Mouse (Mus musculus): ENCODE results near the gene Cep55. TPM values are rescaled to one million over a fixed set of nuclear protein-coding genes. Genes with fewer than 3 reads are reported as not detected.
A peak's percentile ranks its signal among the peaks of the same experiment; 100 is the strongest.

The Cep55 gene
- polyA plus RNA-seq, 1 experiment from 2014 or later, result 1.9 TPM

DNA sequence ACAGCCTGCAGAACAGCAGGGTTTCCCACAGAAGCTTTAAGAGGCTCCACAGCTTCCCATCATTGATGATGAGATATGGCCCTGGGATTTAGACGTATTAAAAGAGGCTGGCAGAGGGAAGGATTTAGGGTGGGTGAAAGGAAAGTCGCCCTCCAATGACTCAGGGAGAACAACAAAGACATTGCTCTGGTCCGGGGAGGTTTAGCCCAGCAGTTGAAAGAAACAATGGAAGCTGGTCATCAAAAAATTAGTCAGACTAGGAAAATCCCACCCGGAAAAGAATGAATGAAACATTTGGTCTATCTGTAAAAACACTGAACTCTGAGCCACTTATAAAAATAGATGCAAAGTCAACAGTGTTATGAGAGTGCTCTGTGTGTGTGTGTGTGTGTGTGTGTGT is 31.2 kb upstream of the Cep55 start:
- H3K27me3 ChIP-seq (replicated peaks; ENCODE audit: insufficient read depth, low read length), result no peaks in the 10 kb centered on the region
- no peaks in the 10 kb centered on the region for H3K9me3 ChIP-seq (ENCODE audit: low read length)
- H3K4me2 ChIP-seq (replicated peaks; ENCODE audit: low read depth, low read length), result no peak overlapping the region
- no peak overlapping the region for H3K27ac ChIP-seq (ENCODE audit: low read length)
- DNase-seq (ENCODE audit: low spot score), result no peak
- 71% methylated on average over 4 of the region's 4 CpGs for WGBS
- TF ChIP-seq EP300 (IDR thresholded peaks at IDR 0.05) (no peak), CTCF (IDR thresholded peaks at IDR 0.05) (no peak)
- no peak overlapping the region for H3K4me3 ChIP-seq (ENCODE audit: low read depth, low read length)
- no peaks in the 10 kb centered on the region for H3K36me3 ChIP-seq (ENCODE audit: insufficient read depth, low read length)
- H3K4me1 ChIP-seq (ENCODE audit: insufficient read depth, low read depth, low read length), result peaks cover 37% of the 10 kb centered on the region
- ATAC-seq, result no peak
- no peak overlapping the region for H3K9ac ChIP-seq (replicated peaks; ENCODE audit: low read depth)

GRCm38 (mm10) chr19:38025254-38026041 is 29.4 kb upstream of the Cep55 start:
- peak; percentile 86 for ATAC-seq

DNA sequence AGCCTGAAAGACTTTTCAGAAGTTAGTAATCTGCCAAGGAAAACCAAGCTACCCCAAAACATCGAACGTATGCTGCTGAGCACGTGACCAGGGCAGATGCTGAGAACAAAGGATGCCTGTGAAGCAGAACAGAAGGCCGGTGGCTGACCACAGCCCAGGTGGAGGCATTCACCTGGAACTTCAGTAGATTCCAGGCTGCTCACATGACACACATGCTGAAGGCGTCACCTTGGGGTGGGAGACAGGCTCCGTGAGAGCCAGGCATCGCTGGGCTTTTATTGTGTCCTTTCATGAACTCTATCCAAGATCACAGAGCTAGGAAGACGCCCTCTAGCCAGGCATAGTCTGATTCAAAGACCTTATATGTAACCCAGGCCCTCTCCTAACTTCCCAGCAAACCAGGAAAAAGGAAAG is 28.6 kb upstream of the Cep55 start:
- Histone ChIP-seq H3K9ac (replicated peaks; ENCODE audit: low read depth) (no peak overlapping the region), H3K9me3 (ENCODE audit: low read length) (no peaks in the 10 kb centered on the region), H3K27me3 (replicated peaks; ENCODE audit: insufficient read depth, low read length) (no peaks in the 10 kb centered on the region), H3K4me2 (replicated peaks; ENCODE audit: low read depth, low read length) (no peak overlapping the region; the same call in 1 of the 2 replicates), H3K4me1 (ENCODE audit: insufficient read depth, low read depth, low read length) (peaks cover 52% of the 10 kb centered on the region), H3K36me3 (ENCODE audit: insufficient read depth, low read length) (no peaks in the 10 kb centered on the region), H3K27ac (ENCODE audit: low read length) (peak overlapping the region; percentile 94), H3K4me3 (ENCODE audit: low read depth, low read length) (no peak overlapping the region)
- TF ChIP-seq CTCF (IDR thresholded peaks at IDR 0.05) (peak; percentile 18; the same call in 1 of the 2 replicates), EP300 (IDR thresholded peaks at IDR 0.05) (no peak)
- WGBS, result 35% methylated on average over 8 of the region's 8 CpGs
- DNase-seq (ENCODE audit: low spot score) (peak; percentile 56), ATAC-seq (peak; percentile 7; the same call in 1 of the 2 replicates)

More at GRCm38 (mm10) chr19:38025254-38026041, 29.4 kb upstream of the Cep55 start:
- 24% methylated on average over 6 of the region's 9 CpGs for WGBS
- 0 out of 2 replicates have a peak overlapping the region, but pooled peaks have one; percentile 25 for H3K4me2 ChIP-seq (replicated peaks; ENCODE audit: low read depth, low read length)
- 0 out of 2 replicates have a peak overlapping the region, but pooled peaks have one; percentile 8 for H3K9ac ChIP-seq (replicated peaks; ENCODE audit: low read depth)
- peak overlapping the region; percentile 94 for H3K27ac ChIP-seq (ENCODE audit: low read length)
- H3K4me1 ChIP-seq (ENCODE audit: insufficient read depth, low read depth, low read length), result peaks cover 51% of the 10 kb centered on the region
- DNase-seq (ENCODE audit: low spot score), result peak; percentile 97
- H3K36me3 ChIP-seq (ENCODE audit: insufficient read depth, low read length), result no peaks in the 10 kb centered on the region
- no peaks in the 10 kb centered on the region for H3K27me3 ChIP-seq (replicated peaks; ENCODE audit: insufficient read depth, low read length)
- TF ChIP-seq EP300 (IDR thresholded peaks at IDR 0.05) (peak; percentile 98), CTCF (IDR thresholded peaks at IDR 0.05) (no peak)
- no peaks in the 10 kb centered on the region for H3K9me3 ChIP-seq (ENCODE audit: low read length)
- H3K4me3 ChIP-seq (ENCODE audit: low read depth, low read length), result no peak overlapping the region

GRCm38 (mm10) chr19:38027389-38027788 is 27.4 kb upstream of the Cep55 start:
- Histone ChIP-seq H3K4me3 (ENCODE audit: low read depth, low read length) (no peak overlapping the region), H3K27me3 (replicated peaks; ENCODE audit: insufficient read depth, low read length) (no peaks in the 10 kb centered on the region), H3K4me1 (ENCODE audit: insufficient read depth, low read depth, low read length) (peaks cover 52% of the 10 kb centered on the region), H3K9me3 (ENCODE audit: low read length) (no peaks in the 10 kb centered on the region), H3K36me3 (ENCODE audit: insufficient read depth, low read length) (no peaks in the 10 kb centered on the region), H3K9ac (replicated peaks; ENCODE audit: low read depth) (peak overlapping the region; percentile 17; the same call in 1 of the 2 replicates), H3K27ac (ENCODE audit: low read length) (peak overlapping the region; percentile 94), H3K4me2 (replicated peaks; ENCODE audit: low read depth, low read length) (peak overlapping the region; percentile 37)
- TF ChIP-seq EP300 (IDR thresholded peaks at IDR 0.05) (0 out of 2 replicates have a peak, but pooled peaks have one; percentile 18), CTCF (IDR thresholded peaks at IDR 0.05) (no peak)
- no peak for ATAC-seq
- WGBS, result 55% methylated on average over 6 of the region's 6 CpGs
- peak; percentile 67 for DNase-seq (ENCODE audit: low spot score)

- WGBS, result 23% methylated on average over 10 of the region's 10 CpGs
- H3K4me3 ChIP-seq (ENCODE audit: low read depth, low read length), result no peak overlapping the region
- DNase-seq (ENCODE audit: low spot score), result peak; percentile 94
- H3K27me3 ChIP-seq (replicated peaks; ENCODE audit: insufficient read depth, low read length), result no peaks in the 10 kb centered on the region
- peaks cover 50% of the 10 kb centered on the region for H3K4me1 ChIP-seq (ENCODE audit: insufficient read depth, low read depth, low read length)
- peak; percentile 43 for ATAC-seq
- peak; percentile 91 for TF ChIP-seq EP300 (IDR thresholded peaks at IDR 0.05)
- no peak for TF ChIP-seq CTCF (IDR thresholded peaks at IDR 0.05)
- no peak overlapping the region for H3K9ac ChIP-seq (replicated peaks; ENCODE audit: low read depth)
- H3K9me3 ChIP-seq (ENCODE audit: low read length), result no peaks in the 10 kb centered on the region
- H3K27ac ChIP-seq (ENCODE audit: low read length), result peak overlapping the region; percentile 94
- H3K4me2 ChIP-seq (replicated peaks; ENCODE audit: low read depth, low read length), result peak overlapping the region; percentile 37
- no peaks in the 10 kb centered on the region for H3K36me3 ChIP-seq (ENCODE audit: insufficient read depth, low read length)
Observed at GRCm38 (mm10) chr19:38027881-38028521, 26.8 kb upstream of the Cep55 start.

- H3K9ac ChIP-seq (replicated peaks; ENCODE audit: low read depth), result no peak overlapping the region
- H3K4me3 ChIP-seq (ENCODE audit: low read depth, low read length), result no peak overlapping the region
- no peaks in the 10 kb centered on the region for H3K36me3 ChIP-seq (ENCODE audit: insufficient read depth, low read length)
- peaks cover 45% of the 10 kb centered on the region for H3K4me1 ChIP-seq (ENCODE audit: insufficient read depth, low read depth, low read length)
- DNase-seq (ENCODE audit: low spot score) (peak; percentile 70), ATAC-seq (no peak)
- H3K9me3 ChIP-seq (ENCODE audit: low read length), result no peaks in the 10 kb centered on the region
- peak overlapping the region; percentile 42; the same call in 1 of the 2 replicates for H3K4me2 ChIP-seq (replicated peaks; ENCODE audit: low read depth, low read length)
- no peaks in the 10 kb centered on the region for H3K27me3 ChIP-seq (replicated peaks; ENCODE audit: insufficient read depth, low read length)
- peak; percentile 44 for TF ChIP-seq EP300 (IDR thresholded peaks at IDR 0.05)
- no peak for TF ChIP-seq CTCF (IDR thresholded peaks at IDR 0.05)
- 50% methylated on average over 3 of the region's 3 CpGs for WGBS
- peak overlapping the region; percentile 94 for H3K27ac ChIP-seq (ENCODE audit: low read length)
Observed at GRCm38 (mm10) chr19:38029292-38029691, 25.5 kb upstream of the Cep55 start.
